Mouse (Mus musculus) hematopoietic stem cell, adult 5-6 weeks (primary cell): ENCODE results near the gene Hist1h2ae. TPM values are rescaled to one million over a fixed set of nuclear protein-coding genes. Genes with fewer than 3 reads are reported as not detected.

Experiments used
- ATAC-seq, 2 experiments: fragments of 125-278 bp in 1 of 2; replicated peaks in 1 of 2; 2 replicates each; pipeline ENCODE4 v1.8.0; 2016 to 2017; ENCODE audit warnings: inconsistent platforms in 2 of 2, mild to moderate bottlenecking in 2 of 2, moderate number of reproducible peaks in 2 of 2, low read depth in 1 of 2, moderate TSS enrichment in 1 of 2; ENCODE audit not compliant: low FRiP score in 2 of 2, poor library complexity in 2 of 2, severe bottlenecking in 2 of 2, insufficient read depth in 1 of 2, low TSS enrichment in 1 of 2
- total RNA-seq: library from RNA; stranded (forward); fragments of 172-1452, 232-1000 nt; gene quantifications from 2 replicates; pipeline ENCODE4 v1.2.3, GENCODE M21; 2017

The Hist1h2ae gene
- total RNA-seq, 1 experiment from 2014 or later, result 87.5 TPM

GRCm38 (mm10) chr13:23534368-23535131 lies 36.5 kb downstream of the Hist1h2ae start:
- no peak for ATAC-seq

- ATAC-seq, result peak; percentile 38 to 39
Measured at GRCm38 (mm10) chr13:23533560-23534367, 37.3 kb downstream of the Hist1h2ae start, which contains the start of gene Hist1h2af. Gene Hist1h2af (plus strand): TSS chr13:23533906.

GRCm38 (mm10) chr13:23532262-23533075 lies 38.6 kb downstream of the Hist1h2ae start:
- ATAC-seq, result no peak

GRCm38 (mm10) chr13:23530901-23531875 lies 39.8 kb downstream of the Hist1h2ae start, which contains the start of gene Hist1h4h:
Gene Hist1h4h (plus strand): TSS chr13:23531050.
- ATAC-seq, result peak; percentile 73 to 77

GRCm38 (mm10) chr13:23530181-23530900 lies 40.7 kb downstream of the Hist1h2ae start:
- no peak for ATAC-seq

- ATAC-seq, result no peak
Measured at GRCm38 (mm10) chr13:23529480-23530165, 41.4 kb downstream of the Hist1h2ae start.

GRCm38 (mm10) chr13:23529005-23529404 lies 42.0 kb downstream of the Hist1h2ae start:
- no peak for ATAC-seq

GRCm38 (mm10) chr13:23526312-23526711 lies 44.7 kb downstream of the Hist1h2ae start:
- ATAC-seq, result peak in 1 of 2 experiments; percentile 51; a peak in 3 of 4 replicates

- ATAC-seq, result no peak
Measured at GRCm38 (mm10) chr13:23525901-23526300, 45.1 kb downstream of the Hist1h2ae start.

- ATAC-seq, result peak; percentile 55 to 57
Measured at GRCm38 (mm10) chr13:23524654-23525053, 46.4 kb downstream of the Hist1h2ae start.

- ATAC-seq, result no peak
Measured at GRCm38 (mm10) chr13:23523976-23524375, 47.0 kb downstream of the Hist1h2ae start.

- peak; percentile 12 to 35; a peak in 1 of 4 replicates for ATAC-seq
Measured at GRCm38 (mm10) chr13:23521703-23522102, 49.3 kb downstream of the Hist1h2ae start.
